Mouse (Mus musculus): ENCODE measurements around the gene Rara. TPM values are rescaled to one million over a fixed set of nuclear protein-coding genes. Genes with fewer than 3 reads are reported as not detected.
A peak's percentile ranks its signal among the peaks of the same experiment; 100 is the strongest.

The Rara gene
- polyA plus RNA-seq, 1 experiment, result 37.0 TPM

- peaks cover 44% of the 10 kb centered on the region for H3K4me1 ChIP-seq (ENCODE audit: control insufficient read depth, insufficient read depth, insufficient read length)
- 22% methylated on average over 8 of the region's 8 CpGs for WGBS
- DNase-seq (ENCODE audit: low read depth in 1 of 2, low spot score in 2 of 2), result no peak
- H3K36me3 ChIP-seq (ENCODE audit: control insufficient read depth, insufficient read depth, low read length), result peaks cover 3% of the 10 kb centered on the region
- TF ChIP-seq POLR2A (IDR thresholded peaks at IDR 0.05; ENCODE audit: low read depth, low read length), result no peak
- TF ChIP-seq CTCF (IDR thresholded peaks at IDR 0.05; ENCODE audit: extremely low read depth, insufficient read depth, insufficient read length, insufficient replicate concordance), result no peak
- H3K27me3 ChIP-seq (ENCODE audit: control insufficient read depth, insufficient read depth, low read length), result no peaks in the 10 kb centered on the region
- peak overlapping the region; percentile 4; the same call in 1 of the 2 replicates for H3K4me3 ChIP-seq (ENCODE audit: extremely low read depth, insufficient read depth, insufficient read length)
- 0 out of 2 replicates have a peak overlapping the region, but pooled peaks have one; percentile 62 for H3K27ac ChIP-seq (ENCODE audit: insufficient read depth, low read length)
These were observed 34.1 kb downstream of the Rara start for GRCm38 (mm10) chr11:98961766-98962165.

GRCm38 (mm10) chr11:98962421-98963095, 34.9 kb downstream of the Rara start:
- peaks cover 44% of the 10 kb centered on the region for H3K4me1 ChIP-seq (ENCODE audit: control insufficient read depth, insufficient read depth, insufficient read length)

GRCm38 (mm10) chr11:98963191-98964021, 35.8 kb downstream of the Rara start:
- WGBS, result 4% methylated on average over 32 of the region's 32 CpGs
- Histone ChIP-seq H3K27ac (ENCODE audit: insufficient read depth, low read length) (peak overlapping the region; percentile 45; the same call in 1 of the 2 replicates), H3K27me3 (ENCODE audit: control insufficient read depth, insufficient read depth, low read length) (no peaks in the 10 kb centered on the region), H3K4me1 (ENCODE audit: control insufficient read depth, insufficient read depth, insufficient read length) (peaks cover 44% of the 10 kb centered on the region), H3K36me3 (ENCODE audit: control insufficient read depth, insufficient read depth, low read length) (peaks cover 15% of the 10 kb centered on the region), H3K4me3 (ENCODE audit: extremely low read depth, insufficient read depth, insufficient read length) (peak overlapping the region; percentile 33)
- DNase-seq (ENCODE audit: low read depth in 1 of 2, low spot score in 2 of 2), result peak in 1 of 2 experiments; percentile 57
- TF ChIP-seq CTCF (IDR thresholded peaks at IDR 0.05; ENCODE audit: extremely low read depth, insufficient read depth, insufficient read length, insufficient replicate concordance) (no peak), POLR2A (IDR thresholded peaks at IDR 0.05; ENCODE audit: low read depth, low read length) (no peak)

More at GRCm38 (mm10) chr11:98962421-98963095, 34.9 kb downstream of the Rara start:
- H3K27ac ChIP-seq (ENCODE audit: insufficient read depth, low read length), result peak overlapping the region; percentile 11; the same call in 1 of the 2 replicates
- TF ChIP-seq POLR2A (IDR thresholded peaks at IDR 0.05; ENCODE audit: low read depth, low read length) (no peak), CTCF (IDR thresholded peaks at IDR 0.05; ENCODE audit: extremely low read depth, insufficient read depth, insufficient read length, insufficient replicate concordance) (no peak)
- WGBS, result 48% methylated on average over 12 of the region's 12 CpGs
- no peaks in the 10 kb centered on the region for H3K27me3 ChIP-seq (ENCODE audit: control insufficient read depth, insufficient read depth, low read length)
- no peak overlapping the region; the same call in 1 of the 2 replicates for H3K4me3 ChIP-seq (ENCODE audit: extremely low read depth, insufficient read depth, insufficient read length)
- peaks cover 8% of the 10 kb centered on the region for H3K36me3 ChIP-seq (ENCODE audit: control insufficient read depth, insufficient read depth, low read length)
- no peak for DNase-seq (ENCODE audit: low read depth in 1 of 2, low spot score in 2 of 2)

GRCm38 (mm10) chr11:98964201-98964615, 36.6 kb downstream of the Rara start:
- Histone ChIP-seq H3K27ac (ENCODE audit: insufficient read depth, low read length) (peak overlapping the region; percentile 30; the same call in 1 of the 2 replicates), H3K4me3 (ENCODE audit: extremely low read depth, insufficient read depth, insufficient read length) (no peak overlapping the region), H3K27me3 (ENCODE audit: control insufficient read depth, insufficient read depth, low read length) (no peaks in the 10 kb centered on the region), H3K36me3 (ENCODE audit: control insufficient read depth, insufficient read depth, low read length) (peaks cover 17% of the 10 kb centered on the region), H3K4me1 (ENCODE audit: control insufficient read depth, insufficient read depth, insufficient read length) (peaks cover 44% of the 10 kb centered on the region)
- whole genome bisulfite sequencing, result 37% methylated on average over 6 of the region's 6 CpGs
- DNase-seq (ENCODE audit: low read depth in 1 of 2, low spot score in 2 of 2), result no peak
- no peak for TF ChIP-seq POLR2A (IDR thresholded peaks at IDR 0.05; ENCODE audit: low read depth, low read length)
- no peak for TF ChIP-seq CTCF (IDR thresholded peaks at IDR 0.05; ENCODE audit: extremely low read depth, insufficient read depth, insufficient read length, insufficient replicate concordance)

- 59% methylated on average over 15 of the region's 15 CpGs for WGBS
- no peaks in the 10 kb centered on the region for H3K27me3 ChIP-seq (ENCODE audit: control insufficient read depth, insufficient read depth, low read length)
These were observed 37.2 kb downstream of the Rara start for GRCm38 (mm10) chr11:98964616-98965415.

GRCm38 (mm10) chr11:98965416-98966077, 37.9 kb downstream of the Rara start:
- peaks cover 24% of the 10 kb centered on the region for H3K36me3 ChIP-seq (ENCODE audit: control insufficient read depth, insufficient read depth, low read length)
- H3K4me3 ChIP-seq (ENCODE audit: extremely low read depth, insufficient read depth, insufficient read length), result no peak overlapping the region
- peaks cover 37% of the 10 kb centered on the region for H3K4me1 ChIP-seq (ENCODE audit: control insufficient read depth, insufficient read depth, insufficient read length)
- no peak for DNase-seq (ENCODE audit: low read depth in 1 of 2, low spot score in 2 of 2)
- WGBS, result 65% methylated on average over 11 of the region's 11 CpGs
- TF ChIP-seq POLR2A (IDR thresholded peaks at IDR 0.05; ENCODE audit: low read depth, low read length) (no peak), CTCF (IDR thresholded peaks at IDR 0.05; ENCODE audit: extremely low read depth, insufficient read depth, insufficient read length, insufficient replicate concordance) (no peak)
- no peak overlapping the region for H3K27ac ChIP-seq (ENCODE audit: insufficient read depth, low read length)
- no peaks in the 10 kb centered on the region for H3K27me3 ChIP-seq (ENCODE audit: control insufficient read depth, insufficient read depth, low read length)

More at GRCm38 (mm10) chr11:98964616-98965415, 37.2 kb downstream of the Rara start:
- peak overlapping the region; percentile 30; the same call in 1 of the 2 replicates for H3K27ac ChIP-seq (ENCODE audit: insufficient read depth, low read length)
- peaks cover 41% of the 10 kb centered on the region for H3K4me1 ChIP-seq (ENCODE audit: control insufficient read depth, insufficient read depth, insufficient read length)
- no peak for TF ChIP-seq POLR2A (IDR thresholded peaks at IDR 0.05; ENCODE audit: low read depth, low read length)
- no peak for TF ChIP-seq CTCF (IDR thresholded peaks at IDR 0.05; ENCODE audit: extremely low read depth, insufficient read depth, insufficient read length, insufficient replicate concordance)
- H3K36me3 ChIP-seq (ENCODE audit: control insufficient read depth, insufficient read depth, low read length), result peaks cover 17% of the 10 kb centered on the region
- no peak for DNase-seq (ENCODE audit: low read depth in 1 of 2, low spot score in 2 of 2)
- no peak overlapping the region for H3K4me3 ChIP-seq (ENCODE audit: extremely low read depth, insufficient read depth, insufficient read length)

Data from spleen, adult 2 months (tissue).